Mouse (Mus musculus) lung, adult 2 months (tissue): ENCODE measurements around the gene Sfxn5. TPM values are rescaled to one million over a fixed set of nuclear protein-coding genes. Genes with fewer than 3 reads are reported as not detected.

Experiments used
- DNase-seq: peaks from one replicate; pipeline ENCODE4 v3.0.0; 2022
- H3K4me1 ChIP-seq: fragments of 200-500 bp; 2 replicates; pipeline ENCODE4 v1.6.1; 2011; ENCODE audit warnings: low read length; ENCODE audit not compliant: control insufficient read depth, insufficient read depth
- H3K4me3 ChIP-seq: fragments of 200-500 bp; replicated peaks from 2 replicates; pipeline ENCODE3; 2011; ENCODE audit warnings: low read depth, mild to moderate bottlenecking, control low read depth, low read length; ENCODE audit errors: extremely low read depth
- CTCF ChIP-seq: fragments of 200-500 bp; IDR thresholded peaks from 2 replicates; pipeline ENCODE4 v1.5.1; 2011; ENCODE audit warnings: mild to moderate bottlenecking, low read length, control low read depth; ENCODE audit not compliant: insufficient read depth
- POLR2A ChIP-seq: fragments of 200-500 bp; IDR thresholded peaks from 2 replicates; pipeline ENCODE4 v1.6.1; 2011; ENCODE audit warnings: low read depth, mild to moderate bottlenecking, control low read depth, low read length, borderline replicate concordance; ENCODE audit errors: extremely low read depth
- WGBS: fragments of 180-500 bp; shearing (Covaris S2); methylation state at CpG from one replicate; pipeline ENCODE4 v1.1.7; 2018; 5-methylcytosine and 5-hydroxymethylcytosine counted together
- polyA plus RNA-seq: library from polyadenylated mRNA; depleted of rRNA; stranded (reverse); fragments of >200 nt; gene quantifications from 2 replicates; pipeline ENCODE4 v1.2.3, GENCODE M21; 2012

Sfxn5 gene
- polyA plus RNA-seq, 1 experiment: 8.0 TPM

DNA sequence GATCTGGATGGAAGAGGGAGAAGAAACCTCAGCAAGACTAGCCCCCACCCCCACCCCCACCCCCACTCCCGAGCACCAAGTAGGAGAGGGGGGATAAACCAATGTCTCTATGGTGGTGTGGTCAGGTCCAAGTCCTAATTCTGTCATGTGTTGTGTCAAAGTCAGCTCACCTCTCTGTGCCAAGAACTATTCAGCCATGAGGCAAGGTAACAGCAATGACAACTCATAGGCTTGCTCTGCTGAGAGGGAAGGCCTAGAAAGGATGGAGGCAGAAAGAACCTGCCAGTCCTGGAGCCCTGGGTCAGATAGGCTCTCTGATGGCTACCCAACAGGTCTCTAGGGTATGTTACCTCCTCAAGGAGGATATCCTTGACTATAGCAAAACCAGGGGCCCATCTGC is 34.9 kb upstream of the Sfxn5 start:
- H3K4me1 ChIP-seq: peaks cover 10% of the 10 kb centered on the region; the same call in 1 of the 2 replicates
- no peak overlapping the region for H3K4me3 ChIP-seq
- no peak for DNase-seq
- WGBS: 96% methylated on average over 1 of the region's 1 CpGs
- TF ChIP-seq CTCF (no peak), POLR2A (no peak)

DNA sequence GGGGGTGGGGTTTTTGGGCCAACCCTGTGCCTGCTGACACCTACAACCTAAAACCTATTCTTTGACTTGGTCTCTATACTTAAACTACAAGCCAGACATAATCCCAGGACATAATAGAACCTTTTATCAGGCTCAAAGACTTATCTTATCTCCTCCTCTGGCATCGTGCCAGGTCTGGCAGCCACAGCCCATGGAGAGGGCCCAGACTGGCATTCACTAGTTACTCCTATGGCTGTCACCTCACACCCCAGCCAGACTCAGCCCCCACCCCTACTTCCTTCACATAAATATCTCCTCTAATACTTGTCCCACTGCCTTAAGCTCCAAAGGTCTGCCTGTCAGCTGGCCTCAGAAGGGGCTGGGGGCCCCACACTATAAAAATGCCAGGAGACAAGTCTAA is 33.2 kb upstream of the Sfxn5 start:
- no peak overlapping the region for H3K4me3 ChIP-seq
- TF ChIP-seq POLR2A (no peak), CTCF (no peak)
- WGBS: 15% methylated on average over 1 of the region's 1 CpGs
- no peak for DNase-seq
- peaks cover 10% of the 10 kb centered on the region; the same call in 1 of the 2 replicates for H3K4me1 ChIP-seq

DNA sequence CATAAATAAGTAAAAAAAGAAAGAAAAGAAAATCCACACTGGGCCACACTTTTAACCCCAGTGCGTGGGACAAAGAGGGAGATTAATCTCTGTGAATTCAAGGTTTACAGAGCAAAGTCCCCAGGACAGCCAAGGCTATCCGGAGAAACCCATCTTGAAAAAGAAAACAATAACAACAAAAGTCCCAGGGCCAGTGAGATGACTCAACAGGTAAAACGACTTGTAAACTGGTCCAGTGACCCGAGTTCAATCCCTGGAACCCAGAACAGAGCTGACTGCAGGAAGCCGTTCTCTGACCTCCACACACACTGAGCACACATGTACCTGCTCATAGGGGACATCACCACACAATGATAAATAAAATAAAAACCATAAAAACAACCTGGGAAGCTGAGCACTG is 31.2 kb upstream of the Sfxn5 start:
- 67% methylated on average over 5 of the region's 5 CpGs for WGBS
- no peak overlapping the region for H3K4me3 ChIP-seq
- TF ChIP-seq CTCF: no peak
- no peak for TF ChIP-seq POLR2A
- DNase-seq: no peak
- peaks cover 8% of the 10 kb centered on the region; the same call in 1 of the 2 replicates for H3K4me1 ChIP-seq

DNA sequence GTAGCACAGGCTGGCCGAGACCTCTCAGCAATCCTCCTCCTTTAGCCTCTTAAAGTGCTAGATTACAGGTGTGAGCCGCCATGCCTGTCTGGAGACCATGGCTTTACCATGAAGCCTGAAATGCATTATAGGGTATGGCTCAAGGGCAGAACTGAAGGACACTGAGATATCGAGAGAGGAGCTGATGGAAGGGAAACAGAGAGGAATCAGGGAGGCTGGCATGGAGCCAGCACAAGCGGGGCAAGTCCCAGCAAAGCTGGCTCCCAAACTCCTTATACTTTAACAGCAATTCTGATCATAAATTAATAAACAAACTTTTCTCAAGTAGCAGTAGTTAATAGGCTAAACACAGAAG is 30.7 kb upstream of the Sfxn5 start:
- no peak for TF ChIP-seq CTCF
- no peak for TF ChIP-seq POLR2A
- WGBS: 67% methylated on average over 4 of the region's 4 CpGs
- peaks cover 2% of the 10 kb centered on the region; the same call in 1 of the 2 replicates for H3K4me1 ChIP-seq
- H3K4me3 ChIP-seq: no peak overlapping the region
- no peak for DNase-seq

DNA sequence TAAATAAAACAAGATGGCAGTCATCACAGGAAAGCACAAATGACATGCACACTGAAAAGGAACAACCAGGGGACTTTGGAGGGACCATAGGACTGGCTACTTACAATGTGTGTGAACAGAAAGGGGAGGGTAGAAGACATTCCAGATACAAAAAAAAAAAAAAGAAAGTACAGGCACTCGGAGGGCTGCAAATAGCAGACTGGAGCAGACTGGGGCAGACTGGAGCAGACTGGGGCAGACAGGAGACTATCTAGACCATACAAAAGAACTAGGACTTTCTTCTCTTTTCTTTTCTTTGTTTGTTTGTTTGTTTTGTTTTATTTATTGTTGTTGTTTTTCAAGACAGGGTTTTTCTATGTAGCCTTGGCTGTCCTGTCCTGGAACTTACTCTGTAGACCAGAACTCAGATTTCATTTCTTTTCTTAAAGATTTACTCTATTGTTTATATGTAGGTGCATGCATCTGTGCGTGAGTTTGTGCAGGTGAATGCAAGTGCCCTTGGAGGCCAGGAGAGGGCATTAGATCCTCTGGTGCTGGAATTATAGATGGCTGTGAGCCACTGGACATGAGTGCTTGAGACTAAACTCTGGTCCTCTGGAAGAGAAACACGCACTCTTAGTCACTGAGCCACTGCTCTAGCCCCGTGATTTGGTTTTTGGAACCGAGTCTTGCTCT is 30.1 kb upstream of the Sfxn5 start:
- no peak for DNase-seq
- WGBS: 88% methylated on average over 5 of the region's 5 CpGs
- no peaks in the 10 kb centered on the region for H3K4me1 ChIP-seq
- no peak overlapping the region for H3K4me3 ChIP-seq
- TF ChIP-seq CTCF (no peak), POLR2A (no peak)

DNA sequence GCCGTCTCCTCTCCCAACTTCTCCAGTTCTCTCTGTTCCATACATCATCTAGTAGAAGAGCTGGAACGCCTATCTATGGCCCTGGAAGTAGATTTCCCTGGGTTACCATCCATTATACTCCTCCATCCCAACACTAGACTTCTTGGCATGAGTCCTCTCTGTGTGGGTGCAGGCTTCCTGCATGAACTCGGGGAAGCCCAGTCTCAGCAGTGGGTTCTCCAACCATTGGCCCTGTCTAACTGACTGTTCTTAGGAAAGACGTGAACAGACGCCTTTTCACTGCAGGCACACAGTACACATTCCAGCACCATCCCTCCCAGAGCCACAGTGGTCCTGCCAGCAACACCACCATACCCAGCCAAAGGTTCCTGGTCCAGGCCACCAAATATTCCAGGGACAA is 29.4 kb upstream of the Sfxn5 start:
- 66% methylated on average over 5 of the region's 5 CpGs for WGBS
- H3K4me3 ChIP-seq: no peak overlapping the region
- TF ChIP-seq POLR2A (no peak), CTCF (no peak)
- no peak for DNase-seq
- H3K4me1 ChIP-seq: no peaks in the 10 kb centered on the region

DNA sequence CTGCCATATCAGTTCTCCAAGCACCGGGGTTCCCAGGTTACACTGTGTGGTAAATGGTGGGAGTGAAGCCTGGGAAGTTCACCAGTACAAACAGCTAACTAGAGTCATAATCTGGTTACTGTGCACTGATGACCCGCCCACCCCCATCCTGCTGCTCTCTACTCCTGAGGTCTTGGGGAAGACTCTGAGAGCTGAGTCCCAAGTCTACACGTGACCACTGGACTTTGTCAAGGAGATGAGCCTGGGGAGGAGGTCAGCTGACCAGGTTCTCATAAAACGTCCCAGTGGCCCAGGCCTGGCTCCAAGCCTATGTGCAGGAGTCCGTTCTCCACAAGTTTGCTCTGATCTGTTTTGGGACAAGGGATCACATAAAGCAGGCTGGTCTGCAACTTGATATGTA is 27.1 kb upstream of the Sfxn5 start:
- 83% methylated on average over 5 of the region's 5 CpGs for WGBS

DNA sequence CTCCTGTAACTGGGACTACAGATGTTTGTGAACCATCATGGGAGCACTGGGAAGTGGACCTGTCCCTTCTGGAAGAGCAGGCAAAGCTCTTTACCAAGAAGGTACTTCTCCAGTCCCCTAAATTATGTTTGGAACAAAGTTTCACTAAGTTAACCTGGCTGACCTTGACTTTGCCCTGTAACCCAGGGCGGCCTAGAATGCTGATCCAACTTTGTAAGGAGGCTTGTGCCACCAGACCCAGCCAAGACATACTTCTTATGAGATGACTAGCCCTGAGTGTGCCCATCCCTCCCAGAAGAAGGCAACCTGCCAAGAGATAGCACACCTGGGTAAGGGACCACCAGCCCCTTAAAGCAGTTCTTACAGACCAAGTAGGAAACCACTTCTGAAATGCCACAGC is 25.7 kb upstream of the Sfxn5 start:
- Histone ChIP-seq H3K4me1 (no peaks in the 10 kb centered on the region), H3K4me3 (no peak overlapping the region)
- no peak for DNase-seq
- TF ChIP-seq CTCF (no peak), POLR2A (no peak)
- WGBS: 94% methylated on average over 1 of the region's 1 CpGs

More for the DNA sequence above, 27.1 kb upstream of the Sfxn5 start:
- no peak overlapping the region for H3K4me3 ChIP-seq
- no peak for DNase-seq
- no peaks in the 10 kb centered on the region for H3K4me1 ChIP-seq
- no peak for TF ChIP-seq CTCF

DNA sequence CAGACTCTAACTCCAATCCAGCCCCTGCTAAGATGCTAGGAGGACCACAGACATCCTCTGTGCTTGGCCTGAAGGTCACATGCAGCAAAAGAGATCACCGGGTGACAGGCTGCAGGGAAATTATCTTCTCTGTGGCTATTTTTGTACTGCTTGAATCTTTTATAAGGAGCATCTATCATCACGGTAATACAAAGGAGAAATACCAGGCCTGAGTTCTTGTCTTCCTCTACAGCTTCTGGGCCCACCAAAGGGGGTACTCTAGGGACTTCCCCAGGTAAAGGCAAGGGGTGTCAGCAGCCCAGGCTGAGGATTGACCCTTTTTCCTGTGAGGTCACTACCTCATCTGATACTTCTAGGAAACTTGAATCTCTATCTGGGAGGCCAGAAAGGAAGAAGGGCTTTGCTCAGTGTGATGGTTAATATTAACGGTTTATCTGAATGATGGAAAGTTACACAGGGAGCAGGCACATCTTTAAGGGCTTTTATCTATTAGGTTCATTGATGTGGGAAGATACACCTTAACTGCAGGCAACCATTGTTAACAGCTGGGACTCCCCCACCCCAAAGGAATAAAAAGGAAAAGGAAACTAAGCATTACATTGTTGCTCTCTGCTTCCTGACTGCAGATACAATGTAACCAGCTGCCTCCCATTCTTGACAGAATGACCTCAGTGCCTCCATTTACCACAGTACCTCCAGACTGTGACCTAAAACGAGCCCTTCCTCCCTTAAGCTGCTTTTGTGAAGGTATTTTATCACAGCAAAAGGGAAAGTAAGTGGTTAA is 23.7 kb upstream of the Sfxn5 start:
- TF ChIP-seq CTCF: no peak
- no peak for TF ChIP-seq POLR2A
- Histone ChIP-seq H3K4me1 (no peaks in the 10 kb centered on the region), H3K4me3 (no peak overlapping the region)

DNA sequence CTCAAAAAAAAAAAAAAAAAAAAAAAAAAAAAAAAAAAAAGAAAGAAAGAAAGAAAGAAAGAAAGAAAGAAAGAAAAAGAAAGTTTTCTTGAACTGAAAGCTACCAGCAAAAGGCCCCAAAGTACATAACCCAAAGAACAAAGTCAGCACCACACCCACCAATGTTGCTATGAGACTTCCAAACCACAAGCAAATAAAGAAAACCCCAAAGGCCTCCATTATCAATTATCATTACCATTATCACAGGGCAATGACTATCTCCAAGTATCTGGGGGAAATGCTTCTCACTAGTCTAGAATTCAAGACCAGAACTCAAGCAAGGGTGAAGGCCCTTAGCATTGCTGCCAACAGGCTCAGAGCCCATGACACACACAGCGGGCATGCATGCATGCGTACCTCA is 22.5 kb upstream of the Sfxn5 start:
- WGBS: 95% methylated on average over 2 of the region's 2 CpGs

More for the DNA sequence above, 23.7 kb upstream of the Sfxn5 start:
- DNase-seq: no peak
- 46% methylated on average over 4 of the region's 4 CpGs for WGBS

More for the DNA sequence above, 22.5 kb upstream of the Sfxn5 start:
- no peaks in the 10 kb centered on the region for H3K4me1 ChIP-seq
- DNase-seq: no peak
- TF ChIP-seq POLR2A (no peak), CTCF (no peak)
- H3K4me3 ChIP-seq: no peak overlapping the region
